Mouse (Mus musculus) embryonic facial prominence, embryonic 12.5 days (tissue): ENCODE data around the gene Slc5a10. TPM values are rescaled to one million over a fixed set of nuclear protein-coding genes. Genes with fewer than 3 reads are reported as not detected.

Experiments
- ATAC-seq: fragments of 200-750 bp; cut with Nextera tagmentation; 2 replicates; pipeline ENCODE4 v1.8.0; 2017; ENCODE audit not compliant: insufficient number of reproducible peaks, insufficient read depth, low FRiP score, low TSS enrichment
- H3K27ac ChIP-seq: fragments of 300-500 bp; sonication (generic); 2 replicates; pipeline ENCODE4 v1.5.1; 2016; ENCODE audit warnings: mild to moderate bottlenecking
- H3K27me3 ChIP-seq: fragments of 300-500 bp; sonication (generic); 2 replicates; pipeline ENCODE4 v1.6.1; 2016; ENCODE audit warnings: mild to moderate bottlenecking, moderate library complexity
- H3K36me3 ChIP-seq: fragments of 300-500 bp; sonication (generic); 2 replicates; pipeline ENCODE4 v1.6.1; 2016; ENCODE audit warnings: mild to moderate bottlenecking
- H3K4me1 ChIP-seq: fragments of 300-500 bp; sonication (generic); 2 replicates; pipeline ENCODE4 v1.6.1; 2016
- H3K4me2 ChIP-seq: fragments of 300-500 bp; sonication (generic); replicated peaks from 2 replicates; pipeline ENCODE4 v1.6.1; 2016; ENCODE audit warnings: mild to moderate bottlenecking, moderate library complexity
- H3K4me3 ChIP-seq: fragments of 300-500 bp; sonication (generic); 2 replicates; pipeline ENCODE4 v1.5.1; 2016; ENCODE audit warnings: mild to moderate bottlenecking
- H3K9ac ChIP-seq: fragments of 300-500 bp; sonication (generic); 2 replicates; pipeline ENCODE4 v1.6.1; 2016; ENCODE audit warnings: mild to moderate bottlenecking, moderate library complexity
- H3K9me3 ChIP-seq: fragments of 300-500 bp; sonication (generic); 2 replicates; pipeline ENCODE4 v1.6.1; 2016; ENCODE audit warnings: mild to moderate bottlenecking, moderate library complexity
- WGBS: fragments of 180-500 bp; shearing (Covaris S2); methylation state at CpG from one replicate; pipeline ENCODE4 v1.1.7; 2016; 5-methylcytosine and 5-hydroxymethylcytosine counted together
- polyA plus RNA-seq: library from polyadenylated mRNA; unstranded; fragments of >200 nt; fragmentation: Nextera tagmentation; extraction: Ambion mirVana; gene quantifications from 2 replicates; pipeline ENCODE4 v1.2.1, GENCODE M21; 2016

Slc5a10 gene
- polyA plus RNA-seq, 1 experiment from 2014 or later = 0.09 TPM

GRCm38 (mm10) chr11:61728037-61728436 lies 7.4 kb upstream of the Slc5a10 start:
- Histone ChIP-seq H3K4me3 (no peak overlapping the region), H3K9ac (no peak overlapping the region), H3K4me2 (no peak overlapping the region), H3K27me3 (no peaks in the 10 kb centered on the region), H3K27ac (no peak overlapping the region), H3K36me3 (peaks cover 49% of the 10 kb centered on the region), H3K9me3 (no peaks in the 10 kb centered on the region), H3K4me1 (no peaks in the 10 kb centered on the region)
- WGBS = 48% methylated on average over 2 of the region's 2 CpGs
- no peak for ATAC-seq

- no peak overlapping the region for H3K9ac ChIP-seq
- H3K27ac ChIP-seq = no peak overlapping the region
- no peaks in the 10 kb centered on the region for H3K9me3 ChIP-seq
- peaks cover under 1% of the 10 kb centered on the region; the same call in 1 of the 2 replicates for H3K36me3 ChIP-seq
- ATAC-seq = no peak
- H3K4me2 ChIP-seq = no peak overlapping the region
- H3K4me3 ChIP-seq = no peak overlapping the region
- no peaks in the 10 kb centered on the region for H3K27me3 ChIP-seq
- H3K4me1 ChIP-seq = no peaks in the 10 kb centered on the region
- 63% methylated on average over 5 of the region's 5 CpGs for WGBS
Measured at GRCm38 (mm10) chr11:61722077-61722476, 1.5 kb upstream of the Slc5a10 start.

- H3K4me3 ChIP-seq = no peak overlapping the region
- H3K27ac ChIP-seq = no peak overlapping the region
- no peaks in the 10 kb centered on the region for H3K4me1 ChIP-seq
- H3K36me3 ChIP-seq = no peaks in the 10 kb centered on the region
- H3K4me2 ChIP-seq = no peak overlapping the region
- no peaks in the 10 kb centered on the region for H3K9me3 ChIP-seq
- H3K27me3 ChIP-seq = peaks cover 4% of the 10 kb centered on the region; the same call in 1 of the 2 replicates
- WGBS = 79% methylated on average over 8 of the region's 8 CpGs
- ATAC-seq = no peak
- H3K9ac ChIP-seq = no peak overlapping the region
Measured at GRCm38 (mm10) chr11:61719826-61720225, 800 bp downstream of the Slc5a10 start.

- H3K36me3 ChIP-seq = no peaks in the 10 kb centered on the region
- no peak overlapping the region for H3K27ac ChIP-seq
- no peak overlapping the region for H3K4me3 ChIP-seq
- ATAC-seq = no peak
- H3K4me2 ChIP-seq = no peak overlapping the region
- no peak overlapping the region for H3K9ac ChIP-seq
- H3K9me3 ChIP-seq = no peaks in the 10 kb centered on the region
- peaks cover 4% of the 10 kb centered on the region; the same call in 1 of the 2 replicates for H3K27me3 ChIP-seq
- 57% methylated on average over 3 of the region's 3 CpGs for WGBS
- H3K4me1 ChIP-seq = no peaks in the 10 kb centered on the region
Measured at GRCm38 (mm10) chr11:61719387-61719786, 1.2 kb downstream of the Slc5a10 start.

- no peaks in the 10 kb centered on the region for H3K36me3 ChIP-seq
- H3K4me3 ChIP-seq = no peak overlapping the region
- no peak overlapping the region for H3K4me2 ChIP-seq
- no peak for ATAC-seq
- no peak overlapping the region for H3K9ac ChIP-seq
- H3K4me1 ChIP-seq = no peaks in the 10 kb centered on the region
- H3K27ac ChIP-seq = no peak overlapping the region
- H3K27me3 ChIP-seq = peaks cover 4% of the 10 kb centered on the region; the same call in 1 of the 2 replicates
- no peaks in the 10 kb centered on the region for H3K9me3 ChIP-seq
- WGBS = 65% methylated on average over 5 of the region's 5 CpGs
Measured at GRCm38 (mm10) chr11:61717990-61718389, 2.6 kb downstream of the Slc5a10 start.

GRCm38 (mm10) chr11:61715130-61715529 lies 5.5 kb downstream of the Slc5a10 start:
- WGBS = 73% methylated on average over 6 of the region's 6 CpGs
- 0 out of 2 replicates have a peak, but pooled peaks have one; percentile 19 for ATAC-seq

GRCm38 (mm10) chr11:61714346-61715117 lies 6.1 kb downstream of the Slc5a10 start:
- ATAC-seq = 0 out of 2 replicates have a peak, but pooled peaks have one; percentile 8
- no peak overlapping the region for H3K4me3 ChIP-seq
- H3K4me1 ChIP-seq = no peaks in the 10 kb centered on the region
- no peaks in the 10 kb centered on the region for H3K36me3 ChIP-seq
- H3K9me3 ChIP-seq = no peaks in the 10 kb centered on the region
- H3K27ac ChIP-seq = no peak overlapping the region
- WGBS = 42% methylated on average over 11 of the region's 11 CpGs
- H3K27me3 ChIP-seq = peaks cover 4% of the 10 kb centered on the region; the same call in 1 of the 2 replicates
- no peak overlapping the region for H3K4me2 ChIP-seq
- no peak overlapping the region for H3K9ac ChIP-seq

More at GRCm38 (mm10) chr11:61715130-61715529, 5.5 kb downstream of the Slc5a10 start:
- no peak overlapping the region for H3K4me3 ChIP-seq
- H3K4me1 ChIP-seq = no peaks in the 10 kb centered on the region
- peaks cover 4% of the 10 kb centered on the region; the same call in 1 of the 2 replicates for H3K27me3 ChIP-seq
- H3K36me3 ChIP-seq = no peaks in the 10 kb centered on the region
- H3K9ac ChIP-seq = no peak overlapping the region
- H3K9me3 ChIP-seq = no peaks in the 10 kb centered on the region
- no peak overlapping the region for H3K4me2 ChIP-seq
- no peak overlapping the region for H3K27ac ChIP-seq

GRCm38 (mm10) chr11:61713157-61713855 lies 7.3 kb downstream of the Slc5a10 start:
- H3K4me3 ChIP-seq = no peak overlapping the region
- no peaks in the 10 kb centered on the region for H3K9me3 ChIP-seq
- no peaks in the 10 kb centered on the region for H3K36me3 ChIP-seq
- no peak overlapping the region for H3K27ac ChIP-seq
- no peak overlapping the region for H3K9ac ChIP-seq
- H3K4me2 ChIP-seq = no peak overlapping the region
- 62% methylated on average over 15 of the region's 15 CpGs for WGBS
- peaks cover 10% of the 10 kb centered on the region; the same call in 1 of the 2 replicates for H3K4me1 ChIP-seq
- H3K27me3 ChIP-seq = peaks cover 4% of the 10 kb centered on the region; the same call in 1 of the 2 replicates
- no peak for ATAC-seq

GRCm38 (mm10) chr11:61708928-61709327 lies 11.7 kb downstream of the Slc5a10 start:
- 52% methylated on average over 3 of the region's 3 CpGs for WGBS
- no peak overlapping the region for H3K4me2 ChIP-seq
- H3K36me3 ChIP-seq = no peaks in the 10 kb centered on the region
- H3K27me3 ChIP-seq = no peaks in the 10 kb centered on the region
- H3K9me3 ChIP-seq = no peaks in the 10 kb centered on the region
- no peak overlapping the region for H3K27ac ChIP-seq
- no peak overlapping the region for H3K4me3 ChIP-seq
- H3K9ac ChIP-seq = no peak overlapping the region
- H3K4me1 ChIP-seq = peaks cover 10% of the 10 kb centered on the region; the same call in 1 of the 2 replicates
- ATAC-seq = no peak

- peaks cover 10% of the 10 kb centered on the region; the same call in 1 of the 2 replicates for H3K4me1 ChIP-seq
- ATAC-seq = no peak
- no peak overlapping the region for H3K27ac ChIP-seq
- no peaks in the 10 kb centered on the region for H3K9me3 ChIP-seq
- no peaks in the 10 kb centered on the region for H3K27me3 ChIP-seq
- H3K4me3 ChIP-seq = no peak overlapping the region
- no peak overlapping the region for H3K9ac ChIP-seq
- H3K4me2 ChIP-seq = no peak overlapping the region
- 70% methylated on average over 4 of the region's 4 CpGs for WGBS
- no peaks in the 10 kb centered on the region for H3K36me3 ChIP-seq
Measured at GRCm38 (mm10) chr11:61706232-61706631, 14.4 kb downstream of the Slc5a10 start.

GRCm38 (mm10) chr11:61705581-61705980 lies 15.0 kb downstream of the Slc5a10 start:
- Histone ChIP-seq H3K9ac (no peak overlapping the region), H3K36me3 (no peaks in the 10 kb centered on the region), H3K4me1 (peaks cover 10% of the 10 kb centered on the region; the same call in 1 of the 2 replicates), H3K9me3 (no peaks in the 10 kb centered on the region), H3K27ac (no peak overlapping the region), H3K27me3 (no peaks in the 10 kb centered on the region), H3K4me3 (no peak overlapping the region), H3K4me2 (no peak overlapping the region)
- ATAC-seq = no peak
- 82% methylated on average over 2 of the region's 2 CpGs for WGBS

GRCm38 (mm10) chr11:61702494-61702893 lies 18.1 kb downstream of the Slc5a10 start:
- WGBS = 96% methylated on average over 5 of the region's 5 CpGs
- Histone ChIP-seq H3K4me3 (no peak overlapping the region), H3K4me2 (no peak overlapping the region), H3K36me3 (no peaks in the 10 kb centered on the region), H3K27me3 (no peaks in the 10 kb centered on the region), H3K9ac (no peak overlapping the region), H3K27ac (no peak overlapping the region), H3K9me3 (no peaks in the 10 kb centered on the region), H3K4me1 (no peaks in the 10 kb centered on the region)
- ATAC-seq = no peak
